Mouse (Mus musculus) spleen, embryonic (tissue): ENCODE data around the gene Samhd1.

Experiments
- CTCF ChIA-PET: fragments of 350-600 bp; sonication (Branson Sonifier 250); formaldehyde crosslinking; loops from one replicate; lab custom pipeline; 2022; lab: Charles Lee

Gene Samhd1

DNA sequence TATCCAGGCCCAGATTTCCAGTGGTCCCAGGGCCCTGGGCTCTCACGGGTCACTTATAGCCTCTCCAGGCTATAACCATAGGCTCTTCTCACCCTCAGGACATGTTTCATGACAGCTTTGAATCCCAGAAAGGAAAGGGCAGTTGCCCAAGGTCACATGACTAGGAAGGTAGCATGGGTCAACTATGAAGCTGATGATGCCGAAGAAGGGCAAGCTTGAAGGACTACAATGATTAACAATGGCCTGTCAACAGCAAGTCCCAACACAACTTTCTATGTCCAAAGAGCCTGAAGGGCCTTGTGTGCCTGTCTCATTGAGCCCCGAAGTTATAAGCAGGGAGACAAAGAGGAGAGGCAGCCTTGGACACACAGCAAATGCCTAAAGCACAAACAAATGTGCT lies 77.9 kb downstream of the Samhd1 start:
- CTCF ChIA-PET = no interaction called here

DNA sequence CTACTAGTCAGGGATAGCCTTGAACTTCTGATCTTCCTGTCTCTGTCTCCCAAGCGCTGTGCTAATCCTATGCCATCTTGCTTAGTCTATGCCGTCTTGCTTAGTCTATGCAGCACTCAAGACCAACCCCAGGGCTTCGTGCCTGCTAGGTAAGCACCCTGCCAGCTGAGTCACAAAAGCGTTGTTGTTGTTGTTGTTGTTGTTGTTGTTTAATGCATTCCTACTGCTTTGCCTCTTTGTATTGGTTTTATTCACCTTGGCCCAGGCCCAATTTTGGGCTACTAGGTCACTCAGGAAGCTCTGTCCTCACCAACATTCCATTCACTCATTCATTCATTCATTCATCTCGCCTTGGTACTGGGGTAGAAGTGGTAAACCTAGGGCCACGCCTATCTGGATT lies 79.3 kb downstream of the Samhd1 start:
- CTCF ChIA-PET = no interaction called here

DNA sequence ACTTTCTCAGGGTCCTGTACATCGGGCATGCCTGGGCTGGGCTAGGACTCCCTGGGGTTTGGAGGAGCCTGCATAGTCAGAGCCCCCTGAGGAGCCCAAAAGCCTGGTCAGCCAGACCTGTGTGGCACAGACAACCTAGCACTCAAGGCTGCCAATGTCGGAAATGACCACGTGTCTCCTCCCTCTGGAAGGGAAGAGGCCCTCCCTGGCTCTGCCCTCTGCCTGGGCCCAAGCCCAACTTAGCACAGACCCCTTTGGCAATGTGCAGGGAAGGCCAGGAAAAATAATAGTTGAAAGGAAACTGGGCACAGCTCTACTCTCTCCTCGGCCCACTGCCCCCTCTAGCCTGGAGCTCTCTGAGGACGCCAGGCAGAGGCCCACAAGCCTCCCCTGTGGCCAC lies 80.2 kb downstream of the Samhd1 start:
- CTCF ChIA-PET = interaction anchor here (0.6 kb wide), 1 partner anchor 1105 kb away, joined by 5 read pairs; no protein-coding TSS in a partner anchor

DNA sequence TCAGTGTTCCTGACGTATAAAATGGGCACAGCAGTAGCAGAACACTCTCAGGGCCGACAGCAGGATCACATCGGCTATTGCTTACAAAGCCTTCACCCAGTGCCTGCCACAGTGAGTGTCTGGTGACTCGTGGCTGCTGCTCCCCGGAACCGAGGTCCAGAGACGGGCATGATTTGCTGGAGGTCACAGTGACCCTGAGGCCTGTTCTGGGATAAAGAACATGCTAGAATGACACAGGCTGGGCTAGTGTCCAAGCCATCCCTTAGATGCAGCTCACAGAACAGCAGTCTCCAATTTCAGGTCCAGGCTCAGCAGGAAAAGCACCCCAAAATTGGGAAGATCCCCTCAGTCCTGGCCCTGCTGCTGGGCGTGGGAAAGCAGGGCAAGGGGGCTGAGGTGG lies 80.8 kb downstream of the Samhd1 start:
- CTCF ChIA-PET = interaction anchor here (0.6 kb wide), 1 partner anchor 1106 kb away, joined by 5 read pairs; no protein-coding TSS in a partner anchor

DNA sequence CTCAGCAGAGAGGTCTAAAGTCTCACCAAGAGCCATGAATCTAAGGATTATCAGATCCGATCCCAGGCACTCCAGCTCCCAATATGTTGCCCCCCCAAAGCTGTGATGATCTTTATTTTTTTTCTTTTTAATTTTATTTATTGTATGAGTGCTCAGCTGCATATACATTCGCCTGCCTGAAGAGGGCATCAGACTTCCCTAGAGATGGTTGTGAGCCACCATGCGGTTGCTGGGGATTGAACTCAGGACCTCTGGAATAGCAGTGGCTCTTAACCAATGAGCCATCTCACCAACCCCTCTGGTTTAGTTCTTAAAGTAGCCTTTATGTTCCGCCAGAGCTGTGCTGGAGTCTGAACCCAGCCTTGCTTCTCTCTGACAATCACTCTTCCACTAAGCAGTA lies 81.3 kb downstream of the Samhd1 start:
- CTCF ChIA-PET = no interaction called here

DNA sequence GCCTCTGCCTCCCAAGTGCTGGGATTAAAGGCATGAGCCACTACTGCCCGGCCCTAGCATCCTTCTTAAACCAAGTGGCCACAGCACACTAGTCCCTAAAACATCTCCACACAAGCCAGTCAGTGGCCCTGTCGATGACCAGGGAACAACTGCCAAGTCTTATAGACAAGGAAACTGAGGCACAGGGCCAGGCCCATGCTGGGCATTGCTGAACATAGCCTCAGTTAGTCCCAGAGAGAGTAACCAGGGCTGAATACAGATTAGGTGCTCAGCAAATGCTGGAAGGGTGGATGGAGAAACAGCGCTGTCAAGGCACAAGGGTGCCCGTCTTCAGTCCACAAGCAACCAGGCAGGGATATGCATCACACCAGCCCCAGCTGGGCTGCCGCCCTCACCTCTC lies 81.9 kb downstream of the Samhd1 start:
- CTCF ChIA-PET = no interaction called here

DNA sequence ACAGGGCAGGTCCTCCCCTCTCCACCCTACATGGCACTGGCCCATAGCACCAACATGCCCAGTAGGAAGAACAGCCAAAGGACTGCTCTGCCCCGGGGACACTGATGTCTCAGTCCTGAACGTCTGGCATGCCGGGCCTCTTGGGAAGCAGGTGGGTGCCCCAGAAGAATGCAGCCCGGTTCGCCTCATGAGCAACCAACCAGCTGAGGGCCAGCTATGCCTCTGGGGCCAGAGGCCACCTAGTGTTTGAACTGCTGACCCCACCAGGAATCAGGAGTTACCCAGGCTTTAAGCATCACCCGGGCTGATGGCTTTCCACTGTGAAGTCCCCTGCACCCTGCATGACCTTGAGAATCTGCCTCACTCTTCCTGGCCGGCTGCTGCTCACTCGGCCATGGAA lies 82.6 kb downstream of the Samhd1 start:
- CTCF ChIA-PET = no interaction called here

DNA sequence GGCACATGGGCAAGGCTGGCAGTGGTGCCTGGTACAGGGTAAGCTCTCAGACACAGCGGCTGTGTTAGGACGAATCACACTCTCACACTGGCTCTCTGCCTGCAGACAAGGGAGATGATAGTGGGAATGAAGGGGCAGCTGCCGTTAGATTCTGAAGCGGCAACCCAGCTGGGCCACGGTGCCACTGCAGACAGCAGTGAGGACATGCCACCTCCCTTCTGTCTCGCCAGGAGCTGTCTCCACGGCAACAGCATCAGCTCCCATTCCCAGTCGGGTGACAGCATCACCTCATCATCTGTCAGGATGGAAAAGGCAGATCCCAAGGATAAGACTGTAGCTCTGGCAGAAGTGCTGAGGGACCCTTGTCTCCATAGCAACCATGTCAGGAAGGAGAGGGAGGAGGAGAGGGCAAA lies 85.2 kb downstream of the Samhd1 start:
- CTCF ChIA-PET = interaction anchor here (0.7 kb wide), 1 partner anchor 1957 kb away, joined by 3 read pairs; no protein-coding TSS in a partner anchor

DNA sequence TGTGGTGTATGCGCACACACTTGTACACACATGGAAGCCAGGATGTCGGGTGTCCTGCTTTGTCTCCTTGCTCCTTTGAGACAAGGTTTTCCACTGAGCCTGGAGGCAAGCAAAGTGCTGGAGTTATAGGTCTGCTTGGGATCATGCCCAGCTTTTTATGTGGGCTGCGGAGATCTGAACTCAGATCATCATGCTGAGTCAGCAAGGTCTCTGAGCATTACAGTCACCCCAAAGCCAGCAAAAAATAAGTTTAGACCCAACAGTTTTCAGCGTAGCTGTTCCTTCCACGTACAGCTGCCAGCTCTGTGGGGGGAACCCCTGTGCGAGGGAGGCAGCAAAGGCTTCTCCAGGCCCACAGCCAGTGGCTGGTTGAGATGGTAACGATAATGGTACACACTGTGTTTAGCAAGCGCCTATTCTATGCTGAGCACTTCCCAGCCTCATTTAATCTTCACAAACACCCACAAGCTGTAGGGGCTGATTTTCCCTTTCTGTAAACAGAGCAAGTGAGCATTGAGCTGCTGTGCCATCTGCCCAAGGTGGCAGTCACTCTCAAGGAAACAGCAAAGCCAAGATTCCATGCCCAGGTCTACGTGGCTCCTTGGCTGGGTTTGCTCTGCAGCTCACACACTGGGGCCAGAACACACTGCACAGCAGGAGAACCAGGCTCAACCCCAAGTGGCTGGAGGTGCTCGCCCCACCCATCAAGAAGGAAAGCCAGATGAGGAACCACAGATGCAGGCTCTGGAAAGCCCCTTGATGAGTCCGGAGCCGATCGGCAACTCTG lies 86.5 kb downstream of the Samhd1 start:
- CTCF ChIA-PET = no interaction called here
